Mouse (Mus musculus) brain, embryonic 14.5 days (tissue): ENCODE data around the gene Arl9. TPM values are rescaled to one million over a fixed set of nuclear protein-coding genes. Genes with fewer than 3 reads are reported as not detected.

Experiments
- DNase-seq: peaks from one replicate; pipeline ENCODE4 v3.0.0-alpha.2; 2011; ENCODE audit warnings: low read depth
- CTCF ChIP-seq: fragments of 200-500 bp; IDR thresholded peaks from 2 replicates; pipeline ENCODE4 v1.5.1; 2012; ENCODE audit warnings: inconsistent platforms, mild to moderate bottlenecking, moderate library complexity, borderline replicate concordance; ENCODE audit not compliant: insufficient read depth, insufficient read length; ENCODE audit errors: extremely low read depth
- POLR2A ChIP-seq: fragments of 200-500 bp; IDR thresholded peaks from 2 replicates; pipeline ENCODE4 v1.6.1; 2012; ENCODE audit warnings: mild to moderate bottlenecking, inconsistent platforms, borderline replicate concordance; ENCODE audit not compliant: poor library complexity, insufficient read depth, insufficient read length, severe bottlenecking; ENCODE audit errors: extremely low read depth
- polyA plus RNA-seq: library from polyadenylated mRNA; depleted of rRNA; stranded (reverse); fragments of >200 nt; gene quantifications from 2 replicates; pipeline ENCODE4 v1.2.3, GENCODE M21; 2012; rRNA removed

The Arl9 gene
- polyA plus RNA-seq, 1 experiment: 1.1 TPM

DNA sequence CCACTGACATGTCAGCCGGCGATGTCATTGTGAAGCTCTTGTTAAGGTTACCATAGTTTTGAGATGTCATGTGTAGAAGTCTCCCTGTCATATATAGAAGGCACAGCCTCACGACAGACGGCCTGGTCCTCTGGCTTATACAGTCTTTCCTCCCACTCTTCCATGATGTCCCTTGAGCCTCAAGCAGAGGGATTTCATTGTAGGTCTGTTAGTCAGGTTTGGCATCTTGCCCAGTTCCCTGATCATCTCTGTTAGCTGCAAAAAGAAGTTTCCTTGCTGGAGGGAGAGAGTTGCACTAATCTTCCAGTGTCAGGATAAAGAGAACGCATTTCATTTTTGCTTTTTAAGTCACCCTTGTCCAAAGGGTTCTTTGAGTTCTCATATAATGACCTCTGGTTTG, 48.8 kb downstream of the Arl9 start:
- TF ChIP-seq CTCF (no peak), POLR2A (no peak)
- DNase-seq: peak; percentile 19

DNA sequence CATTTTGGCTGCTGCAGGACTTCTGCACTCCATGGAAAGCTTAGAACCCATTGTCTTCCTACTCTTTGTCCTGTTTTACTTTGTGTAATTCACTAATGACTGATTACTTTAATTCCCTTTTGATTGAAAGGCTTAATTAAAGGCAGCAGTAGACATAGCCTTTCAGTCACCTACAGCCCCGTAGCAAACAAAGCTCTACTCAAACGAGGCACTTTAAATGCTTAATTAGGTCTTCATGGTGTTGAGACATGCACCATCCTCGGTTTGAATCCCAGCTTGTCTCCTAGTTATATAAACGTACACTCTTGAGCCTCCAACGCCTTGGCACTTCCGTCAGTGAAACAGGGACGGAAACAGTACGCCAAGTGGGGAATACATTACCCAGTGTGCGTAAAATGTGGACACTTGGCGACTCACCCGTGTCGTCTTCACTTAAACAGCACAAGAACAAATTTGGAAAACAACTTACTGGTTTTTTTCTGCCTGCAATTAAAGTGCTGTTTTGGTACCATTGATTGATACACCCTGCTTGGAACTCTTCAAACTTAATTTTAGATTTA, 53.1 kb downstream of the Arl9 start:
- TF ChIP-seq POLR2A (no peak), CTCF (no peak)
- DNase-seq: peak; percentile 82

Other genes starting within 250 kb of the Arl9 start
- 27.9 and 29.5 TPM in 2 replicates for gene Aasdh, start 98.5 kb upstream of the Arl9 start, polyA plus RNA-seq
- 94.4 and 103 TPM in 2 replicates for gene Paics, start 52.7 kb upstream of the Arl9 start, polyA plus RNA-seq
- gene Ppat, start 52.5 kb upstream of the Arl9 start, polyA plus RNA-seq: 9.3 and 10.3 TPM in 2 replicates
- gene Srp72, start 29.4 kb upstream of the Arl9 start, polyA plus RNA-seq: 69.3 and 77.8 TPM in 2 replicates
- gene Thegl, start 12.0 kb downstream of the Arl9 start, polyA plus RNA-seq: 0.21 and 0.32 TPM in 2 replicates
- 22.5 and 28.1 TPM in 2 replicates for gene Hopx, start 111.1 kb downstream of the Arl9 start, polyA plus RNA-seq
- gene Spink2, start 207.4 kb downstream of the Arl9 start, polyA plus RNA-seq: 0.26 and 0.74 TPM in 2 replicates